Mouse (Mus musculus) C2C12 (cell line): ENCODE measurements around the gene Ccdc34.

Source experiments
- CTCF ChIP-seq: IDR thresholded peaks from one replicate; pipeline ENCODE4 v1.5.1; 2011; ENCODE audit not compliant: control insufficient read depth, insufficient read depth, insufficient read length
- MAX ChIP-seq: IDR thresholded peaks from one replicate; pipeline ENCODE4 v1.6.1; 2011; ENCODE audit warnings: mild to moderate bottlenecking, control low read depth
- MYOG ChIP-seq: IDR thresholded peaks from one replicate; pipeline ENCODE4 v1.6.1; 2011; ENCODE audit not compliant: control insufficient read depth, insufficient read length; ENCODE audit errors: extremely low read depth

- TF ChIP-seq MAX (no peak), MYOG (no peak), CTCF (no peak)
Measured at GRCm38 (mm10) chr2:110176761-110177400, 159.3 kb downstream of the Ccdc34 start.
